Mouse (Mus musculus): ENCODE results near the gene Tsnax.

The Tsnax gene

DNA sequence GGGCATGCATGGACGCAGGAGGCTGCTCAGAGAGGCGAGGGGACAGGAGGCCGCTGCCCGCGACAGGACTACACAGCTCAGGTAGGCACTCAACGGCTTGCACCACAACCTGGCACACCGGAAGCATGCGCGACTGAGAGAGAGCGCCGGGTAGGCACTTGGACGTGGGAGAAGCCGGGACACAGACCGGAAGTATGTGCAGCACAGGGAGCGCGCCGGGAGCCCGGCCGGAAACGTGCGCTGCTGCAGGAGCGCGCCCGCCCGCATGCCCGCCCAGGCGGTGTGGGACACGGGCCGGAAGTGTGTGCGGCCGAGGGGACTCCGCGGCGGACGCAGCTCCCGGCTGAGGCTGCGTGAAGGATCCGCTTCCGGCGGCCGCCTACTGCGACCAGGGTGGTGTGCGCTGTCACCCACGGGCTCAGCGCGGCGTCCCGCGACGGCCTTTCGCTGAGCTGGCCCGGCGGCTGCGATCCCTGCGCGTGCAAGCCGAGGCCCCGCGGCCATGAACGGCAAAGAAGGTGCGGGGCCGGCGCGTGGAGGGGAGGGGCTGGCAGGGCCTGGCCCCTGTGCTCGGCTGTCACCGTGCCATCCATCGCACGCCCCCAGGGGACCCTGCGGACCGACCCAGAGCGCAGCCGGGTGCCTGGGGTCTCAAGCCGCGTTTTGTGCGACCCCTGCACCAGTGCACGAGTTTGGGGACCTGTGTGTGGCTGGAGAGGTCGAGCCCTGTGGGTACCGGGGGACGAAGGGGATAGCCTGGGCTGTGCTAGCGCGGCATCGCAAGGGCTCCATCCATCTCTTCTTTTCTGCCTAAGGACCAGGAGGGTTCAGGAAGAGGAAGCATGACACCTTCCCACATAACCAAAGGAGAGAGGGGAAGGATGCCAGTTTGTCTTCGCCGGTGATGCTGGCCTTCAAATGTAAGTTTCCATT lies at the start of gene Tsnax:
Tsnax (plus strand) TSS at position 303 of the 933 bp plus-strand sequence.
- peak; percentile 85 to 93 for DNase-seq (ENCODE audit: low spot score in 2 of 2)

DNA sequence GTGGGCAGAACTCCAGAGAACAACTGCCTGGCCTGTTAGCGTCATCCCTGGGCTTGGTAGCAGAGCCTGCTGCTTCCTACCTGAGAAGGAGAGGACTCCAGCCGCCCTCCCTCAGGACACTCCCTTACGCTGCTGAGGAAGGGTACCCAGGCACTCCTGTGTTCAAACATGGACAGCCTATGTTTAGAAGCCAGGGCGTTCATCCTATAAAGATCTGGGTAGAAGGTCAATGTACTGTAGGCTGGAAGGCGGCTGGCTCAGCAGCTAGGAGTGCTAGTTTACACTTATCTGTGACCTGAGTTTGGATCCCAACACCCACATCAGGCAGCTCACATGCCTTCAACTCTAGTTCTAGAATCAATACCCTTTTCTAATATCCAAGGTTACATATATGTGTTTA lies 49.6 kb upstream of the Tsnax start:
- DNase-seq (ENCODE audit: low spot score in 2 of 2) = no peak

DNA sequence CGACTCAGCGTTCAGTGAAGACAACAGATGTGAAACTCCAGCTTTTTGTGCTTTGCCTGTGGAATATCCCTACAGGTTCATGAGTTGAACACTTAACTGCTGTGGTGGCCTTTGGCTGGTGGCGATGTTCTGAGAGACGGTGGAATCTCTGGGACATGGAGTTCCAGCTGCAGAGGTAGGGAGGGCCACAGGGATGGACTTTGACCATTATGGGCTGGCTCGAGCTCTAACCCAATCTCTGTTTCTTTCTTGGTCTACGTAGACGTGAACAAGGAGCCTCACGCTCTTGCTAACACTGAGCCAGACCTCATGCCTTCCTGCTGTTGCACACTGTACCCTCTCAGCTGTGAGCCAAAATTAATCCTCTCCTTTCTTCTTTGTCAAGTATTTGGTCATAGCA lies 47.8 kb upstream of the Tsnax start:
- no peak for DNase-seq (ENCODE audit: low spot score in 2 of 2)

DNA sequence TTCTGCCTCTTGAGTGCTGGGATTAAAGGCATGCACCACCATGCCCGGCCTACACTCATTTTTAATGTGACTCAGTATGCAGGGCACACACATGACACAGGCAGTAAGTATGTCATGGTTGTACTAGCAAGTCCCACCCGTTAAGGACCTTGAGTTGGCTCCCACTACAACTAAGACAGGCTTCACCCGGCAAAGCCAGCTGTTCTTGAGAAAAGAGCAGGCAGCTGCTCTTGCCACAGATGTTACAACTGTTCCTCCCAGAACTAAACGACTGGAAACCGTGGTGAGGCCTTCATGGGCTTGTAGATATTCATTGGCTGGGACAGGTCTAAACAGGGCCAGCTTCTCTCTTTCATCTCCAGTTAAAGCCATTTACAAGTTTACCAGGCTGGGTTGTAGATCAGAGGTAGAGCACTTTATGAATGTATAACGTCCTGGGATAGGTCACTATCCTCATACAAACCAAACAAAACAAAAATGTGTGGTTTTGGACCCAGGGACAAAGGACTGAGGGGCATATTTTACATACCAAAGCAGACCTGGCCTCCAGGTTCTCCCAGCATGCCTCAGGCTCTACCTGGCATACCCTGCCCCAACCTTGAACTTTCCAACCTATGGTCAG lies 42.4 kb upstream of the Tsnax start:
- DNase-seq (ENCODE audit: low spot score in 2 of 2) = no peak

DNA sequence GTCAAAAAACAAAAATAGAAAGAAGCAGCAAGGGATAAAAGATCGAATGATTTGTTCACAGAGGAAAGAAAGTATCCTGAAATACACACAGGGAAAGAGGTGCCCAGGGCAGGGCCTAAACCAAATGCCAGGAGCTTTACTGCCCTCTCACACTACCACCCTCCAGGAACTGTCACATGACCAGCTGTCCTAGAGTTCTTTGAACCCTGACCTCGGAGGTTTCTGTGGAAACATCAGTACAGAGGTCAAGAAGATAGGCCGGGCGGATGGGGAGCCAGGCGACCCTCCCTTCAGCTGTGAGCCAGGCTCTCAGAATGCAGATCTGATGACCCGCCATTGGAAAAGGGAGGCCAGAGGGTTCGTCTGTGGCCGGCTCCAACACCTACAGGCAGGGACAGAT lies 39.6 kb upstream of the Tsnax start:
- DNase-seq (ENCODE audit: low spot score in 2 of 2) = no peak

DNA sequence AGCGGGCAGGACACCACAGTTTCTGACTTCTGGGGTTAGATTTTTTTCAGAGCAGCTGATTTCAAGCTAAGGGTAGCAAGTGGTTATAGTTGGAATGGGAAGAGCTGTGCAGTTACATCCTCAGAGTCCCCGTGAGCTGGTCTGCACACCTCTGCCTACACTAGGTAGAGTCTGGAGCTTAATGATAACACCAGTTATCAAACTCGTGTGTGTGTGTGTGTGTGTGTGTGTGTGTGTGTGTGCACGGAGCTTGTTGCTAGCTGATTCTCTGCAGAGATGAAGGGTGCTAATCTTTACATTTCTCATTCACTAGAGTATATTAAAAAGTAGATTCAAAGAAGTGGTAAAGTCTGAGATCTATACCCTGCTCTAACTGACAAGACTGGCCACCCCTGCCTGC lies 38.5 kb upstream of the Tsnax start:
- DNase-seq (ENCODE audit: low spot score in 2 of 2) = no peak

DNA sequence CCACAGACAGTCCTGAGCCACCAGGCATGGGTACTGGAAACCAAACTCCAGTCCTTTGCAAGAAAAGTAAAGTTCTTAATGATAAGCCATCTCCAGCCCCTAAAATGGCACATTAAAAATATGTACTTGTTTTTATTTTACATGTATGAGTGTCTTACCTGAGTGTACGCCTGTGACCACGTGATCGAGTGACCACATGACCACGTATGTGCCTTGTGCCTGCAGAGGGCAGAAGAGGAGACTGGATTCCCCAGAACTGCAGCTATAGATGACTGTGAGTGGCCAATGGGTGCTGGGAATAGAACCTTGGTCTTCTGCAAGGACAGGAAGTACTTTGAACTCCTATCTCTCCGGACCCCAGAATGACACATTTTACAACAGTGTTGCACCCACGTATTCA lies 36.6 kb upstream of the Tsnax start:
- DNase-seq (ENCODE audit: low spot score in 2 of 2) = no peak

DNA sequence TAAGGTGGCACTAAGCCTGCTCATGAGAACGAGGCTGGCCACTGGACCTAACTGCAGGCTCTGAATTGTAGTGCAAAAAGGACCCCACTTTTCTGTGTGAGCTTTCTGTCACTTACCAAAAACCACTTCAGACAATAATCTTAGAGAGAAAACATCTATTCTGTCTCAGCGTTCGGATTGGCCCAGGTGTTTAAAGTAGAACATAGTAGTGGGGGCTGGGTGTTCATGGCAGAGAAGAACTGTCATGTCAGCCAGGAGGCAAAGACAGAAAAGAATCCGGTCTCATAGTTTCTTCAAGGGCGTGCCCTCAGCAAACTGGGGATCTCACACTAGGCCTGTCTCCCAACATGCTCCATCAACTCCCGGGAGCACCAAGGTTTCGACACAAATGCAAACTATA lies 34.8 kb upstream of the Tsnax start:
- DNase-seq (ENCODE audit: low spot score in 2 of 2) = no peak

DNA sequence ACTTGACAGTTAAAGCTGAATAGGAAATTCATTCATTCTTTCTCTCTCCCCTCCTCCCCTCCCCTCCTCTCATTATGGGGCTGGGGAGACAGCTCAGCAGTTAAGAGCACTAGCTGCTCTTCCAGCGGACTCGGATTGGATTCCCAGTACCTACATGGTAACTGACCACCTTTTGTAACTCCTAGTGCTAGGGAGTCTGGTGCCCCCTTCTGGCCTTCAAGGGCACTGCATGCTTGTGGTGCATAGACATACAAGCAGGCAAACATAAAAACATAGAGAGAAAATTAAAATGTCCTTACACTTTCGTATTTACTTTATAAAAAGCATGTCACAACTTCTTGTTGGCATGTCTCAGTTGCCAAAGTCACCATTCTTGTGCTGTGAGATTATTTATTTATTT lies 32.8 kb upstream of the Tsnax start:
- DNase-seq (ENCODE audit: low spot score in 2 of 2) = no peak

DNA sequence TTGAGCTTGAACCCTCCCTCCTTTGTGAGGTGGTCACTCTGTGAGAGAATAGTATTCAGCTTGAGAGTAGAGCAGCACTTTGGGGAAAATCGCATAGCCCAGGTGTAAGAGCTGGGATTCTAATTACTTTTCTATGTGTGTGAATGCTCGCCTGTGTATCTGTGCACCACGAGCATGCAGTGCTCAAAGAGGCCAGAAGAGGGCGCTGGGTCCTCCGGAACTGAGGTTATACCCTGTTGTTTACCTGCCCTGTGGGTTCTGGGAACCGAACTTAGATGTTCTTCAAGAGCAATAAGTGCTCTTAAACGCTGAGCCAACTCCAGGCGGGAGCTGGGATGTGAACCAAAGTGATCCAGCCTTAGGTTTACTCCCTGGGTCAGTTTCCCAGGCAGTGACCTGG lies 32.0 kb upstream of the Tsnax start:
- DNase-seq (ENCODE audit: low spot score in 2 of 2) = no peak

DNA sequence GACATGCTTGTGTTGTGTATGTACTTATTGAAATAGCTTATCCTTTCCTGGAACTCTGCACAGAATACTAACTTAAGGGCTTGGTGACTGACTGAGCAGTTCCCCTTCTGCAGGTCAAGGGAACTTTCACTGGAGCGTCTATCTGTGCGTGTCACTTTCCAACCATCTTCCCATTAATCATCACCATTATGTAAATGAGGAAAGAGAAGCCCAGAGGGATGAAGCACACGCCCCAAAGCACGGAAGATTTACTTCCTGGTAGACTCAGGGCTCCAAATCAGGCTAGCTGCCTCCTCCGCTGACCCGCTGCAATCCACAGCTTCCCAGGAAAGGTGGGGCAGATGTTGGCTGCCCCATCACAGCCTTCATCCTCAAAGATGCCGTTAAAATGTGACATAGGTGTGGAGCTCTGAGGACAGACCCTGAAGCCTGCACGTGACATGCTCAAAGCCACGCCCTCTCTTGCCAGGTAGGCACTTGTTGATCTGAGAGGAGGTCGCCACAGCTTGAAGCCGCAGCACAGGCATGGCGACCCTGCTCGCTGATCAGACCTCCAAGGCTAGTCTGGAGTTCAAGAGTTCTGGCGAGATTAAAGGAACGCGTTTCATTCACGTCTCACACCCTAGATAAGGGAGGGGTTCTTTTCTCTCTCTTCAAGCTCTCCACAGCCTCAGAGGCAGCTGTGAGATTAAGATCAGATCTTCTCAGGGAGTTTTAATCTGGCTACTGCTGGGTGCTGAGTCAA lies 21.7 kb upstream of the Tsnax start:
- DNase-seq (ENCODE audit: low spot score in 2 of 2) = no peak

DNA sequence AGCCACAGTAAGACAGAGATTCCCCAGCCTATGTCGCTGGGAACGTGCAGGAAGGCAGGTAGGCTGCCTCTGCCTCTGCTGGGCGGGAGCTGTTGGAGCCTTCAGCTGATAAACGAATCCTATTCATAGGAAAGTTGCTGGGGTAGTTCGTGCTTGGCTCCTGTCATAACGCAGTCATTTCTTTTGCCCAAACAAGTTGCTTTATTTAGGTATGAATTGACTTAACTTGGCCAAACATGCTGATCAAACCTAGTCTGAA lies 21.2 kb upstream of the Tsnax start:
- DNase-seq (ENCODE audit: low spot score in 2 of 2) = peak; percentile 6 to 11

DNA sequence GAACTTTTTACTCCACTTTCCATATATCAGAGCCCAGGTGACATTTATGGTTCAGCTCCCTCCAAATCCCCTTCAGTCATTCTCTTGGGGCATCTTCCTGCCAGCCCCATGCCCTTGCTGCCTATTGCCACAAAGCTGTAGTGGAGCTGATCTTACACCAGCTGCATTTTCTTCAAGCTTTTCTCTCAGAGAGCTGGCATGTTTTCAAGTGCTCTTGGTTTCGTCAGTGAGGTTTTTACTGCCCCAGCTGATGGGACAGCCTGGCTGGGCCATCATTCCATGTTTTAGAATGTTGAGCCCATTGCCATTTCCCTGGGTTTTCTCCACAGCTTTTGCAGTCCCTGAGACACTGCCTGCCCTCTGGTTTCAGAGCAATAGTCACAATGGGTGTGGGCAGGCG lies 17.0 kb upstream of the Tsnax start:
- no peak for DNase-seq (ENCODE audit: low spot score in 2 of 2)

DNA sequence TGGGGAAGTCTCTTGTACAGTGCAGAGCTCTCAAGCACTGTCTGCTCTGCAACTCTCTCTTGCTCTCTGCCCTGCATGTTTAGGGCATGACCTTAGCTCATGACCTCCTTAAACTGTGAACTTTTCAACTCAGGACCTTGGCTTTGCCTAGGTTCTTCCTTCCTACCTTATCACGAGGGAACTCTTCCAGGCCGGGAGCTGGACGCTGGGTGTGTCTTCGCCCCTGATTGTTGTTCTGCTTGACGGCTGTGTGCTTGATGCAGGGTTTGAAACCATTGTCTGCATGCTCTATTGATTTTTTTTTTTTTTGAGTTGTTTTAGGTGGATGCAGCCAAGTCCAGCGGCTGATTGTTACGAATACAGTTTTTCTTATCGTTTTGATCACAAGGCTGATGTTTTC lies 11.3 kb downstream of the Tsnax start:
- DNase-seq (ENCODE audit: low spot score in 2 of 2) = no peak

DNA sequence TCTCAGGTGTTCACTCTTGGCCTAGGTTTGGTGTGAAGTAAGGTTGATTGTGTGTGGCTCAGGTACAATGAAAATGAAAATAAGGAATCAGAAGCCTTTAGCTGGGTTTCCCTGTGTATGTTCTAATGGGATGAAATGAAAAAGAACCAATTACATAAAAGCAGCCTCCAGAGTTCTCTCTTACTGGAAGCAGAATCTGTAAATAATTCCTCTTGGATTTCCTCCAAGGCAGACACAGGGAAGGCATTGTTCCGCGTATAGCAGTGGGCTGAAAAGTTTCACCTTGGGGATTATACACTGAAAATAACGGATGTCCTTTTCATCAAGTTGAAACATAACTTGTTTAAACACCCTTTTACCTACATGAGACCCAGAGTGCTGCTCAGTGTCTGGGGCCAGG lies 14.4 kb downstream of the Tsnax start:
- DNase-seq (ENCODE audit: low spot score in 2 of 2) = no peak

DNA sequence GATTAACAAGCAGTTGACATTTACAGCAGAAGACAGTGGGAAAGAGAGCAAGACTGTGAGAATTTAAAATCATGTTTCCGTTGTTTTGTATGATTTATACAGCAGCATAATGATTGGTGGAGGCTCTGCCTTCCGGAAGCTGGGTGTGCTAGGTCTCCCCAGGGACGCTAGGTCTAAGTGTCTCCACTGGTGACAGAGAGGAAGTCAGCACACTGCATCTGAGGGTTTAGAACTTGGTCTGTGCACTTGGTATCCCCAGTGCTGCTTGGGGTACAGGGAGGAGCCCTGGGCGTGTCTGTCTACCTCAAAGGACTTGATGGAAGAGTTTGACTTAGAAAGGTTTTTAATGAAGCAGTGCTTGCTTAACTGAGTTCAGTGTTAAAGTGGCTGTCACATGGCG lies 16.0 kb downstream of the Tsnax start:
- no peak for DNase-seq (ENCODE audit: low spot score in 2 of 2)

DNA sequence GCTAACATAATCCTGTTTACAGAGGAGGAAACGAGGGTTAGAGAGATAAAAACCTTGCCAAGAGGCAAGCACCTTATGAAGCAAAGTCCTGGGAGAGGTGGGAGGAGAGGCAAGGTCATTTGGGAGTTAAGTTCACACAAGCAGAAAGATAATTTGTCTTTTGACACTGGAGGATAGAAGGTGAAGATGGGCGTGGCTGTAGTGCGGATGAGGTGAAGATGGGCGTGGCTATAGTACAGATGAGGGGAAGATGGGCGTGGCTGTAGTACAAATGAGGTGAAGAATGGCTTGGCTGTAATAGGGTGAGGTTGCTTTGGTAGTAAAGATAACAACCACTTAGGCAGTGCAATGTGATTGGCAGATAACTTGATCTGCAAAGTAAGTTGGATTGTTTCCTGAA lies 18.5 kb downstream of the Tsnax start:
- DNase-seq (ENCODE audit: low spot score in 2 of 2) = no peak

DNA sequence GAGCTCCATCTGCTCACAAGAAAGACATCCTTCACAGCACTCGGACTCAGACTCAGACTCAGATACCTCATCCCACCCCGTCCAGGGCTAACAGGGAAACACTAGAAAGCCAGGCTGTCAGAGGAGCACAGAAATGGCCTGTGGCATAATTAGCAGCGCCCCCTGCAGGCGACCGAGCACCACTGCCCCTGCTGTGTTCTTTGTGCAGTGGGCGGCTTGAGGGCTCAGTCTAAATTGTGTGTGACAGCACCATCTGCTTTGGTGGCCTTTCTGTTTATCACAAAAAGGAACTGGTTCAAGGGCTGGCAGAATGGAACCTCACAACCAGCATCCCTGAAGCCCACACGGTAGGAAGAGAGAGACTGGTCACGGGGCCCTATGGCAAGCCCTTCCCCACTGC lies 21.9 kb downstream of the Tsnax start:
- peak; percentile 33 to 60 for DNase-seq (ENCODE audit: low spot score in 2 of 2)

DNA sequence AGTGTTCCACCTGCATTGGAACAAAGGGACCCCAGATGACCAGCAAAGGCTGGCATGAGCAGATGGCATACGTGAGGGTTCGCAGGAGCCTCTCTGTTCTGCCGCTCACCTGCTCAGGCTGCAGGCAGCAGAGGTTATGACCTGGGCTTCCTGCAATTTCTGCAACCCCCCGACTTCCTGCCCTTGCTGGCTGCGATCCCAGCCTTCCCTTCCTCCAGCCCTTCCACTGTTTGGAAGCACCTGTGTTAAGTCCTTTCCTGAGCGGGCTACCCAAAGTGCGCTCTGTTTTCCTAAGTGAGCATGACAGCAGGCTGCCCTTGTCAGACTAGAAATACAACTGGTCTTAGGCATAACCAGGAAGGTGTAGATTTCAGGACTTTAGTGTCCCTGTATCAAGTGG lies 24.3 kb downstream of the Tsnax start:
- no peak for DNase-seq (ENCODE audit: low spot score in 2 of 2)

DNA sequence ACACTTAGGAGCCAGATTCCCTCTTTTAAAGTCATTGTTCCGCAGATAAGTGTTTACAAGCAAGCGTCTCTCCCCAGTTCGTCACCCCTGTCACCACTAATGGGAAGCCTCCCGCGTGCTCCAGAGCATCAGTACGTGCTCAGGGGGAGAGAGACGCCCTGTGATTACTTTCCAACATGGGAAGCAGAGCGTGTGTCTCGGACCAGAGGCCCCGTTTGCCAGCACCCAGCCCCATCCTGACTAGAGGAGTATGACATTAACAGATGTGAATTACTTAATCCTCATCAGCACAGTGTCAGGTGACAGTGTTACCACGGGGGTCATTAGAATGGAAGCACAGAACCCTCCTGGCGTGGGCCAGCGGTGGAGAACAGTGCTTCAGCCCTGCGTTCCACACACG lies 25.9 kb downstream of the Tsnax start:
- DNase-seq (ENCODE audit: low spot score in 2 of 2) = no peak

DNA sequence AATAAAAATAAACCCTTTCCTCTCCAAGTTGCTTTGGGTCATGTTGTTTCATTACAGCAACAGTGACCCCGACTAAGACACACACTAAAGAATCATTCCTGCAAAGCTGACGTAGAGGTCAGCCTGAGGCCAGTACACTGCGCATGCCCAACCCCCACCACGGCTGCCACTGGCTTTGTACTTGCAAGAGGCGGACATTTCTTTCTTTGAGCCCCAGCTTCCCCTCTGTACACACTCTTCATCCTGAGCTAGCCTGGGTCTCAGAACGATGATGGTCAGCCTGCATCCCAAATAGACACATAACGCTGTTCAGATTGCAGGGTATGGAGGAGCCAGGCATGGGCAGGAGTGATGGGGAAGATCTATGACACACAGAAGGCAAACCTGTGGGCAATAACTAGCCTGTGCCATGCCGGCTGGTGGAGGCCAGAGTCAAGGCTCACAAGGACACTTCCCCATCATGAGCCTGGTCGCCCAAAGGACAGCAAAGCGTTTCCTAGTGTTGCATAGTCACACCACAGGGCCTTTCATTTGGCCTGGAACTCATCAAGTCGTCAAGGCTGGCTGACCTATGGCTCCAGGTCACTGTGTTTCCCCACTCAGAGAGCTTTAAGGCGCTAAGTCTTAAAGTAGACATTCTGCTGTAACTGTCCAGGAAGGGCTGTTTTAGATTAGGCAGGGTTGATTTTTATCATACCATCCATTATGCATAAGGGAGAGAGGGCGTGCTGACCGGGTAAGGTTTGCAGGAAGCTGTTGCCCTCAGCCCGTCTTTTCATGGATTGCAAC lies 28.0 kb downstream of the Tsnax start:
- DNase-seq (ENCODE audit: low spot score in 2 of 2) = no peak

DNA sequence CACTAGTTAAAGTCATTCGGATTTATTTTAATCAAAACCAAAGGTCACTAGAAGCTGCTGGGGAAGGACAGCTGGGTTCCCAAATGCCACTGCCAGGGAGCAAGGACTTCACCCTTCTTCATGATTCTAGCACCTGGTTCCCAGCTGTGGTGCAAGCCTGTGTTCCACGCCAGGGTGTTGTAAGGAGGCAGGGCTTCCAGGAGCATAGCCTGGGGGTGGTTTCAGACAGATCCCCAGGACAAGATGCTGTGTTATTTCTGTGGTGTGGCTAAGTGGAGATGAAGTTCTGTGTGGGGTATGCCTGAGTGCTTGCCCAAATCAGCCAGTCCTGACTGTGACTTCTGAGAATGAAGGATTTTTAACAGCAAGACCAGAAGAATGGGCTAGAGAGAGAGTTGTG lies 28.7 kb downstream of the Tsnax start:
- DNase-seq (ENCODE audit: low spot score in 2 of 2) = no peak

All from urinary bladder, postnatal 36 days (tissue).